18 mouse cellular contexts compared by ENCODE assay signal in the genomic region with DNA sequence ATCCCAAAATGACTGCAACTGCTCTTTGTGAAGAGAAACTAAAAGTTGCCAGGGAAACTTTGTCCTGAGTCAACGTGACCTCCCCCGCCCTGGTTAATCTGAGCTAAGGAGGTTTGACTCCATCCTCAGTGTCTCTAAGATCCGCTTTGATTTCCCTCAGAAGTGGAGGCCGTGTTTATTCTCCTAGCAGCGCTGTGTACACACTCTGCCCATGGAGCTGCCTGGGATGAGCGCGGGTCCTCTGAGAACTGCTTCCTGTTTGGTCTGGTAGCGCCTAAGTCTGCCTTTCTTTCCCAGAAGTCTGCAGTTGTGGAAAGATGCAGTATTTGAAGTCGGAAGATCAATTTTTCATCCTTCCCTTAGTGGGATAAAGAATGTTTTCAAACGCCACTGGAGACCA.
A peak's percentile ranks its signal among the peaks of the same experiment; 100 is the strongest.
DNase-seq lines count a peak whose midpoint lies in the region; ATAC-seq lines count a peak whose summit lies in the region.
"Had no signal": no experiment of that assay in that cellular context is flagged by ENCODE, and none has a peak within 500 bp of the region (broad histone marks: within the 10 kb centered on the region; RNA-seq: fewer than 3 reads in every experiment).

No protein-coding gene starts in this region.

- 39% methylated on average over 10 of the region's 10 CpGs for WGBS in midbrain, embryonic 10.5 days
- WGBS in midbrain, embryonic 15.5 days: 44% methylated on average over 10 of the region's 10 CpGs
- WGBS in lung, embryonic 15.5 days: 10% methylated on average over 10 of the region's 10 CpGs
- WGBS in hindbrain, embryonic 11.5 days: 52% methylated on average over 10 of the region's 10 CpGs

- H3K4me3 ChIP-seq in midbrain, embryonic 10.5 days: no peak overlapping the region
- H3K4me3 ChIP-seq in midbrain, embryonic 15.5 days: no peak overlapping the region
- H3K4me3 ChIP-seq in lung, embryonic 15.5 days: no peak overlapping the region
- H3K4me3 ChIP-seq in hindbrain, embryonic 11.5 days (ENCODE audit: low read depth, low read length): no peak overlapping the region
- H3K4me3 ChIP-seq: hindbrain, embryonic 13.5 days; liver, embryonic 15.5 days; neural tube, embryonic 12.5 days had no signal

- no peak for ATAC-seq in midbrain, embryonic 15.5 days (replicated peaks)
- ATAC-seq in lung, embryonic 15.5 days (ENCODE audit: borderline replicate concordance, extremely low read depth, low FRiP score, low TSS enrichment): peak; percentile 67; the same call in 1 of the 2 replicates
- ATAC-seq in hindbrain, embryonic 11.5 days (ENCODE audit: low FRiP score): no peak
- ATAC-seq: forebrain, embryonic 16.5 days; inflammation-experienced regulatory T-cells, adult 6 months had no signal

- DNase-seq in midbrain, embryonic 10.5 days (ENCODE audit: low spot score): peak; percentile 28
- peak; percentile 40 for DNase-seq in embryo, embryonic 10.5 days (ENCODE audit: low spot score)
- peak; percentile 48 to 55 for DNase-seq in lung, postnatal 4 days
- DNase-seq in hindbrain, embryonic 11.5 days (ENCODE audit: low spot score): no peak
- no peak for DNase-seq in neural tube, embryonic 10.5 days (ENCODE audit: extremely low spot score, low spot score)
- DNase-seq: adrenal gland, adult 8-10 months; cerebellum, adult 9-10 months; gastrocnemius, postnatal 36 days; heart, postnatal 10 days; layer of hippocampus, postnatal 36 days; thymus, postnatal 14 days had no signal

- H3K27ac ChIP-seq in midbrain, embryonic 10.5 days (replicated peaks): peak overlapping the region; percentile 38; the same call in 1 of the 2 replicates
- no peak overlapping the region for H3K27ac ChIP-seq in midbrain, embryonic 15.5 days
- no peak overlapping the region for H3K27ac ChIP-seq in lung, embryonic 15.5 days
- H3K27ac ChIP-seq in hindbrain, embryonic 11.5 days (ENCODE audit: low read depth, low read length): no peak overlapping the region
- H3K27ac ChIP-seq: hindbrain, embryonic 13.5 days; liver, embryonic 15.5 days; neural tube, embryonic 12.5 days had no signal

- no peaks in the 10 kb centered on the region for H3K9me3 ChIP-seq in midbrain, embryonic 10.5 days (replicated peaks)
- H3K9me3 ChIP-seq in midbrain, embryonic 15.5 days: no peaks in the 10 kb centered on the region
- no peaks in the 10 kb centered on the region for H3K9me3 ChIP-seq in lung, embryonic 15.5 days
- H3K9me3 ChIP-seq in hindbrain, embryonic 11.5 days (ENCODE audit: control insufficient read depth, low read length): no peaks in the 10 kb centered on the region
- H3K9me3 ChIP-seq: hindbrain, embryonic 13.5 days; liver, embryonic 15.5 days; neural tube, embryonic 12.5 days had no signal

- H3K4me1 ChIP-seq in midbrain, embryonic 10.5 days: peaks cover 31% of the 10 kb centered on the region
- 0 out of 2 replicates have a peak, but pooled peaks cover 4% of the 10 kb centered on the region for H3K4me1 ChIP-seq in midbrain, embryonic 15.5 days
- peaks cover 8% of the 10 kb centered on the region; the same call in 1 of the 2 replicates for H3K4me1 ChIP-seq in lung, embryonic 15.5 days
- 0 out of 2 replicates have a peak, but pooled peaks cover 2% of the 10 kb centered on the region for H3K4me1 ChIP-seq in hindbrain, embryonic 11.5 days (replicated peaks; ENCODE audit: control insufficient read depth, insufficient read depth, low read length)
- H3K4me1 ChIP-seq: liver, embryonic 15.5 days had no signal

- H3K4me2 ChIP-seq in midbrain, embryonic 15.5 days: no peak overlapping the region
- peak overlapping the region; percentile 36 for H3K4me2 ChIP-seq in lung, embryonic 15.5 days
- no peak overlapping the region for H3K4me2 ChIP-seq in hindbrain, embryonic 11.5 days (replicated peaks; ENCODE audit: low read depth, low read length)
- H3K4me2 ChIP-seq: hindbrain, embryonic 13.5 days; liver, embryonic 15.5 days; neural tube, embryonic 12.5 days had no signal

- H3K36me3 ChIP-seq in midbrain, embryonic 10.5 days: no peaks in the 10 kb centered on the region
- H3K36me3 ChIP-seq in midbrain, embryonic 15.5 days (replicated peaks): no peaks in the 10 kb centered on the region
- H3K36me3 ChIP-seq in lung, embryonic 15.5 days: no peaks in the 10 kb centered on the region
- H3K36me3 ChIP-seq in hindbrain, embryonic 11.5 days (ENCODE audit: control insufficient read depth, insufficient read depth, low read length): no peaks in the 10 kb centered on the region
- H3K36me3 ChIP-seq: hindbrain, embryonic 13.5 days; liver, embryonic 15.5 days; neural tube, embryonic 12.5 days had no signal

- no peak overlapping the region for H3K9ac ChIP-seq in midbrain, embryonic 15.5 days
- H3K9ac ChIP-seq in lung, embryonic 15.5 days: no peak overlapping the region
- H3K9ac ChIP-seq in hindbrain, embryonic 11.5 days (ENCODE audit: low read depth, low read length): no peak overlapping the region
- H3K9ac ChIP-seq: hindbrain, embryonic 13.5 days; liver, embryonic 15.5 days; neural tube, embryonic 12.5 days had no signal

- H3K27me3 ChIP-seq in midbrain, embryonic 10.5 days (ENCODE audit: low read depth, poor library complexity, severe bottlenecking): peaks cover 53% of the 10 kb centered on the region
- no peaks in the 10 kb centered on the region for H3K27me3 ChIP-seq in midbrain, embryonic 15.5 days (replicated peaks)
- no peaks in the 10 kb centered on the region for H3K27me3 ChIP-seq in lung, embryonic 15.5 days
- H3K27me3 ChIP-seq in hindbrain, embryonic 11.5 days (ENCODE audit: control insufficient read depth, insufficient read depth, low read length): no peaks in the 10 kb centered on the region
- H3K27me3 ChIP-seq: liver, embryonic 15.5 days; neural tube, embryonic 12.5 days had no signal

Comparison
In these comparisons a context has a peak if more than half of its experiments do, and no peak if none do; other contexts are left out.
1. DNase-seq: peak in midbrain, embryonic 10.5 days (single experiment), embryo, embryonic 10.5 days (single experiment) and lung, postnatal 4 days (2 of 2); none in hindbrain, embryonic 11.5 days (single experiment) and neural tube, embryonic 10.5 days (single experiment).